Mouse (Mus musculus): Measurements from ENCODE around the gene Hoxb4. TPM values are rescaled to one million over a fixed set of nuclear protein-coding genes. Genes with fewer than 3 reads are reported as not detected.
A peak's percentile ranks its signal among the peaks of the same experiment; 100 is the strongest.

Hoxb4 gene
- 0.09 and 0.66 TPM in 2 replicates for total RNA-seq (2014; rRNA removed)
- polyA plus RNA-seq (2015; fragmentation: Nextera tagmentation; extraction: Ambion mirVana), result not detected in 2 replicates

GRCm38 (mm10) chr11:96317608-96318367 is at the start of gene Hoxb4:
TSS of gene Hoxb4 (plus strand) at chr11:96318267.
- H3K36me3 ChIP-seq (ENCODE audit: insufficient read depth, low read length), result no peaks in the 10 kb centered on the region
- H3K9me3 ChIP-seq (ENCODE audit: low read length), result no peaks in the 10 kb centered on the region
- no peak for ATAC-seq (ENCODE audit: low FRiP score)
- H3K27ac ChIP-seq (ENCODE audit: low read depth, low read length), result no peak within 1 kb of the TSS
- H3K27me3 ChIP-seq (ENCODE audit: insufficient read depth, low read length), result peaks cover 92% of the 10 kb centered on the region
- H3K4me2 ChIP-seq (ENCODE audit: low read depth, low read length, poor library complexity, severe bottlenecking), result peak within 1 kb of the TSS; percentile 24
- H3K4me3 ChIP-seq (ENCODE audit: low read depth, low read length), result no peak within 1 kb of the TSS
- 2% methylated on average over 28 of the region's 28 CpGs for WGBS
- TF ChIP-seq CTCF (IDR thresholded peaks at IDR 0.05), result no peak
- no peak within 1 kb of the TSS for H3K9ac ChIP-seq (replicated peaks; ENCODE audit: low read length, poor library complexity, severe bottlenecking)
- no peaks in the 10 kb centered on the region for H3K4me1 ChIP-seq (ENCODE audit: insufficient read depth, low read length)
- DNase-seq (ENCODE audit: low spot score), result no peak

GRCm38 (mm10) chr11:96269869-96270268 is 48.2 kb upstream of the Hoxb4 start:
- ATAC-seq (ENCODE audit: low FRiP score), result no peak

GRCm38 (mm10) chr11:96270996-96271540 is 47.0 kb upstream of the Hoxb4 start, which contains the start of gene Hoxb9:
TSS of gene Hoxb9 (plus strand) at chr11:96271457.
- ATAC-seq (ENCODE audit: low FRiP score) (no peak), DNase-seq (ENCODE audit: low spot score) (no peak)
- Histone ChIP-seq H3K27ac (ENCODE audit: low read depth, low read length) (no peak within 1 kb of the TSS), H3K4me2 (ENCODE audit: low read depth, low read length, poor library complexity, severe bottlenecking) (peak within 1 kb of the TSS; percentile 4; the same call in 1 of the 2 replicates), H3K27me3 (ENCODE audit: insufficient read depth, low read length) (peaks cover 97% of the 10 kb centered on the region), H3K9ac (replicated peaks; ENCODE audit: low read length, poor library complexity, severe bottlenecking) (no peak within 1 kb of the TSS), H3K9me3 (ENCODE audit: low read length) (no peaks in the 10 kb centered on the region), H3K36me3 (ENCODE audit: insufficient read depth, low read length) (no peaks in the 10 kb centered on the region), H3K4me3 (ENCODE audit: low read depth, low read length) (no peak within 1 kb of the TSS), H3K4me1 (ENCODE audit: insufficient read depth, low read length) (no peaks in the 10 kb centered on the region)
- WGBS, result under 1% methylated on average over 35 of the region's 40 CpGs
- no peak for TF ChIP-seq CTCF (IDR thresholded peaks at IDR 0.05)

More at GRCm38 (mm10) chr11:96269869-96270268, 48.2 kb upstream of the Hoxb4 start:
- no peak overlapping the region for H3K4me3 ChIP-seq (ENCODE audit: low read depth, low read length)
- peaks cover 95% of the 10 kb centered on the region for H3K27me3 ChIP-seq (ENCODE audit: insufficient read depth, low read length)
- TF ChIP-seq CTCF (IDR thresholded peaks at IDR 0.05), result no peak
- no peaks in the 10 kb centered on the region for H3K4me1 ChIP-seq (ENCODE audit: insufficient read depth, low read length)
- DNase-seq (ENCODE audit: low spot score), result no peak
- no peak overlapping the region for H3K9ac ChIP-seq (replicated peaks; ENCODE audit: low read length, poor library complexity, severe bottlenecking)
- WGBS, result 1% methylated on average over 19 of the region's 19 CpGs
- no peaks in the 10 kb centered on the region for H3K36me3 ChIP-seq (ENCODE audit: insufficient read depth, low read length)
- no peak overlapping the region for H3K27ac ChIP-seq (ENCODE audit: low read depth, low read length)
- H3K4me2 ChIP-seq (ENCODE audit: low read depth, low read length, poor library complexity, severe bottlenecking), result no peak overlapping the region
- no peaks in the 10 kb centered on the region for H3K9me3 ChIP-seq (ENCODE audit: low read length)

- H3K27ac ChIP-seq (ENCODE audit: low read depth, low read length), result no peak overlapping the region
- DNase-seq (ENCODE audit: low spot score) (no peak), ATAC-seq (ENCODE audit: low FRiP score) (no peak)
- H3K4me1 ChIP-seq (ENCODE audit: insufficient read depth, low read length), result no peaks in the 10 kb centered on the region
- H3K36me3 ChIP-seq (ENCODE audit: insufficient read depth, low read length), result no peaks in the 10 kb centered on the region
- TF ChIP-seq CTCF (IDR thresholded peaks at IDR 0.05), result no peak
- H3K9me3 ChIP-seq (ENCODE audit: low read length), result no peaks in the 10 kb centered on the region
- no peak overlapping the region for H3K9ac ChIP-seq (replicated peaks; ENCODE audit: low read length, poor library complexity, severe bottlenecking)
- H3K4me3 ChIP-seq (ENCODE audit: low read depth, low read length), result no peak overlapping the region
- no peak overlapping the region for H3K4me2 ChIP-seq (ENCODE audit: low read depth, low read length, poor library complexity, severe bottlenecking)
- H3K27me3 ChIP-seq (ENCODE audit: insufficient read depth, low read length), result peaks cover 97% of the 10 kb centered on the region
- under 1% methylated on average over 46 of the region's 52 CpGs for whole genome bisulfite sequencing
These were observed 46.5 kb upstream of the Hoxb4 start for GRCm38 (mm10) chr11:96271541-96272011.

GRCm38 (mm10) chr11:96272024-96272921 is 45.8 kb upstream of the Hoxb4 start:
- H3K4me3 ChIP-seq (ENCODE audit: low read depth, low read length), result no peak overlapping the region
- H3K27me3 ChIP-seq (ENCODE audit: insufficient read depth, low read length), result peaks cover 97% of the 10 kb centered on the region
- no peak overlapping the region for H3K27ac ChIP-seq (ENCODE audit: low read depth, low read length)
- no peak overlapping the region for H3K9ac ChIP-seq (replicated peaks; ENCODE audit: low read length, poor library complexity, severe bottlenecking)
- peak overlapping the region; percentile 4; the same call in 1 of the 2 replicates for H3K4me2 ChIP-seq (ENCODE audit: low read depth, low read length, poor library complexity, severe bottlenecking)
- ATAC-seq (ENCODE audit: low FRiP score) (no peak), DNase-seq (ENCODE audit: low spot score) (peak; percentile 41)
- H3K9me3 ChIP-seq (ENCODE audit: low read length), result no peaks in the 10 kb centered on the region
- under 1% methylated on average over 54 of the region's 58 CpGs for WGBS
- no peaks in the 10 kb centered on the region for H3K4me1 ChIP-seq (ENCODE audit: insufficient read depth, low read length)
- H3K36me3 ChIP-seq (ENCODE audit: insufficient read depth, low read length), result no peaks in the 10 kb centered on the region
- TF ChIP-seq CTCF (IDR thresholded peaks at IDR 0.05), result no peak
